Comparison of ENCODE assay signal across 20 mouse cellular contexts in genomic region chr1:45023336-45023735, GRCm38 (mm10).
A peak's percentile ranks its signal among the peaks of the same experiment; 100 is the strongest.
DNase-seq lines count a peak whose midpoint lies in the region; ATAC-seq and TF ChIP-seq lines count a peak whose summit lies in the region.
"Had no signal": no experiment of that assay in that cellular context is flagged by ENCODE, and none has a peak within 500 bp of the region (broad histone marks: within the 10 kb centered on the region; RNA-seq: fewer than 3 reads in every experiment).

No protein-coding gene starts in this region.

- no peak overlapping the region for H3K4me3 ChIP-seq in gastrocnemius, adult 2 months
- H3K4me3 ChIP-seq in limb, embryonic 14.5 days (replicated peaks; ENCODE audit: low read length), result no peak overlapping the region
- H3K4me3 ChIP-seq in limb, embryonic 10.5 days, result no peak overlapping the region
- no peak overlapping the region for H3K4me3 ChIP-seq in stomach, embryonic 14.5 days (ENCODE audit: low read depth, low read length)
- H3K4me3 ChIP-seq in kidney, embryonic 14.5 days (ENCODE audit: low read length), result no peak overlapping the region
- H3K4me3 ChIP-seq: embryonic facial prominence, embryonic 13.5 days; forebrain, embryonic 13.5 days had no signal

- peak overlapping the region; percentile 64 for H3K27ac ChIP-seq in gastrocnemius, adult 2 months
- H3K27ac ChIP-seq in limb, embryonic 14.5 days (replicated peaks; ENCODE audit: low read depth, low read length), result no peak overlapping the region
- no peak overlapping the region for H3K27ac ChIP-seq in limb, embryonic 10.5 days
- peak overlapping the region; percentile 88; the same call in 1 of the 2 replicates for H3K27ac ChIP-seq in stomach, embryonic 14.5 days (ENCODE audit: low read length)
- H3K27ac ChIP-seq in kidney, embryonic 14.5 days (ENCODE audit: low read depth, low read length), result no peak overlapping the region
- H3K27ac ChIP-seq: embryonic facial prominence, embryonic 13.5 days; forebrain, embryonic 13.5 days; hindbrain, embryonic 14.5 days had no signal

- intact Hi-C loops in gastrocnemius, adult 2 months (cut with DNase I), result loop anchor here (5.0 kb wide), 1 partner anchor 274 kb away; no protein-coding TSS in a partner anchor
- intact Hi-C loops in gastrocnemius, postnatal 14 days (cut with DNase I; ENCODE audit: low total_unique reads), result no loop called here

- no peak overlapping the region for H3K9ac ChIP-seq in limb, embryonic 14.5 days (ENCODE audit: low read depth, low read length, severe bottlenecking)
- H3K9ac ChIP-seq in stomach, embryonic 14.5 days (replicated peaks; ENCODE audit: low read depth, low read length), result no peak overlapping the region
- no peak overlapping the region for H3K9ac ChIP-seq in kidney, embryonic 14.5 days (ENCODE audit: low read depth, low read length)
- H3K9ac ChIP-seq: embryonic facial prominence, embryonic 13.5 days; forebrain, embryonic 13.5 days; forebrain, postnatal 0 days; hindbrain, embryonic 14.5 days had no signal

- TF ChIP-seq POLR2A in limb, embryonic 14.5 days (IDR thresholded peaks at IDR 0.05; ENCODE audit: borderline replicate concordance, extremely low read depth, insufficient read depth, insufficient read length), result no peak

- no peaks in the 10 kb centered on the region for H3K27me3 ChIP-seq in limb, embryonic 14.5 days (ENCODE audit: control insufficient read depth, insufficient read depth, low read length)
- no peaks in the 10 kb centered on the region for H3K27me3 ChIP-seq in limb, embryonic 10.5 days (ENCODE audit: low read depth, poor library complexity, severe bottlenecking)
- H3K27me3 ChIP-seq in stomach, embryonic 14.5 days (ENCODE audit: control insufficient read depth, insufficient read depth, low read length), result no peaks in the 10 kb centered on the region
- no peaks in the 10 kb centered on the region for H3K27me3 ChIP-seq in kidney, embryonic 14.5 days (ENCODE audit: control insufficient read depth, insufficient read depth, low read length)
- H3K27me3 ChIP-seq: CH12.LX; embryonic facial prominence, embryonic 13.5 days; forebrain, embryonic 13.5 days had no signal

- H3K36me3 ChIP-seq in limb, embryonic 14.5 days (ENCODE audit: control insufficient read depth, insufficient read depth, low read length), result no peaks in the 10 kb centered on the region
- no peaks in the 10 kb centered on the region for H3K36me3 ChIP-seq in limb, embryonic 10.5 days
- H3K36me3 ChIP-seq in stomach, embryonic 14.5 days (ENCODE audit: control insufficient read depth, insufficient read depth, low read length), result no peaks in the 10 kb centered on the region
- no peaks in the 10 kb centered on the region for H3K36me3 ChIP-seq in kidney, embryonic 14.5 days (ENCODE audit: control insufficient read depth, insufficient read depth, low read length)
- H3K36me3 ChIP-seq: embryonic facial prominence, embryonic 13.5 days had no signal

- DNase-seq in gastrocnemius, adult 2 months, result no peak
- DNase-seq in gastrocnemius, postnatal 14 days, result no peak
- peak; percentile 52 for DNase-seq in limb, embryonic 14.5 days (ENCODE audit: low spot score)
- no peak for DNase-seq in limb, embryonic 10.5 days (ENCODE audit: low spot score)
- DNase-seq in 3T3-L1 (ENCODE audit: low read depth, low spot score), result peak; percentile 61
- no peak for DNase-seq in layer of hippocampus, adult 9-11 months
- DNase-seq: adrenal gland, adult 8-10 months; cerebellum, adult 11 months; cerebellum, adult 8-10 months; cerebellum, postnatal 25 days; forebrain, postnatal 0 days; gastrocnemius, postnatal 36 days; heart, adult 11 months; heart, postnatal 10 days had no signal

- H3K9me3 ChIP-seq in limb, embryonic 14.5 days (ENCODE audit: control insufficient read depth, low read length), result 0 out of 2 replicates have a peak, but pooled peaks cover 3% of the 10 kb centered on the region
- no peaks in the 10 kb centered on the region for H3K9me3 ChIP-seq in limb, embryonic 10.5 days (replicated peaks)
- H3K9me3 ChIP-seq in stomach, embryonic 14.5 days (ENCODE audit: control insufficient read depth, low read depth, low read length), result no peaks in the 10 kb centered on the region
- H3K9me3 ChIP-seq in kidney, embryonic 14.5 days (ENCODE audit: control insufficient read depth, low read length), result peaks cover 2% of the 10 kb centered on the region; the same call in 1 of the 2 replicates
- H3K9me3 ChIP-seq: embryonic facial prominence, embryonic 13.5 days; forebrain, embryonic 13.5 days had no signal

- no peak for TF ChIP-seq CTCF in gastrocnemius, adult 2 months (IDR thresholded peaks at IDR 0.05)

- H3K4me2 ChIP-seq in limb, embryonic 14.5 days (replicated peaks; ENCODE audit: low read depth, low read length, severe bottlenecking), result no peak overlapping the region
- no peak overlapping the region for H3K4me2 ChIP-seq in stomach, embryonic 14.5 days (replicated peaks; ENCODE audit: low read depth, low read length)
- H3K4me2 ChIP-seq in kidney, embryonic 14.5 days (replicated peaks; ENCODE audit: low read depth, low read length), result no peak overlapping the region
- H3K4me2 ChIP-seq: embryonic facial prominence, embryonic 13.5 days; forebrain, embryonic 13.5 days; hindbrain, embryonic 14.5 days had no signal

- 51% methylated on average over 3 of the region's 3 CpGs for WGBS in limb, embryonic 14.5 days
- WGBS in limb, embryonic 10.5 days, result 82% methylated on average over 3 of the region's 3 CpGs
- 50% methylated on average over 3 of the region's 3 CpGs for WGBS in stomach, embryonic 14.5 days
- 78% methylated on average over 3 of the region's 3 CpGs for WGBS in kidney, embryonic 14.5 days

- ATAC-seq in limb, embryonic 14.5 days (ENCODE audit: low FRiP score, low read depth), result no peak
- ATAC-seq in stomach, embryonic 14.5 days (ENCODE audit: insufficient number of reproducible peaks, insufficient read depth, low FRiP score, low read depth), result no peak
- no peak for ATAC-seq in kidney, embryonic 14.5 days (ENCODE audit: low FRiP score, low TSS enrichment)
- ATAC-seq: forebrain, embryonic 13.5 days; forebrain, postnatal 0 days had no signal

- peaks cover 10% of the 10 kb centered on the region for H3K4me1 ChIP-seq in limb, embryonic 14.5 days (ENCODE audit: control insufficient read depth, insufficient read depth, low read length)
- H3K4me1 ChIP-seq in limb, embryonic 10.5 days, result peaks cover 5% of the 10 kb centered on the region
- H3K4me1 ChIP-seq in stomach, embryonic 14.5 days (ENCODE audit: control insufficient read depth, insufficient read depth, low read length), result peaks cover 8% of the 10 kb centered on the region
- H3K4me1 ChIP-seq in kidney, embryonic 14.5 days (ENCODE audit: control insufficient read depth, insufficient read depth, low read length), result no peaks in the 10 kb centered on the region
- H3K4me1 ChIP-seq: forebrain, embryonic 13.5 days had no signal

Comparison
In these comparisons a context has a peak if more than half of its experiments do, and no peak if none do; other contexts are left out.
1. DNase-seq: peak in limb, embryonic 14.5 days (single experiment) and 3T3-L1 (single experiment); none in gastrocnemius, adult 2 months (single experiment), gastrocnemius, postnatal 14 days (single experiment), limb, embryonic 10.5 days (single experiment) and layer of hippocampus, adult 9-11 months (single experiment).
2. H3K27ac ChIP-seq: peak in gastrocnemius, adult 2 months (single experiment) and stomach, embryonic 14.5 days (single experiment); none in limb, embryonic 14.5 days (single experiment), limb, embryonic 10.5 days (single experiment) and kidney, embryonic 14.5 days (single experiment).